Mouse (Mus musculus): ENCODE measurements at regions not wholly inside any gene's neighbourhood (a gene's known extent, or its start where the extent isn't known, plus 50 kb on each side); places are given as distances from the start of the nearest gene placed in this dataset.

GRCm38 (mm10) chr14:114965941-114966340, 126.1 kb upstream of the Gpc5 start:
- TF ChIP-seq EP300 (IDR thresholded peaks at IDR 0.05; ENCODE audit: low read depth in 1 of 2, low read length in 2 of 2) (no peak), POLR2A (IDR thresholded peaks at IDR 0.05; ENCODE audit: control insufficient read depth in 1 of 2, insufficient read depth in 1 of 2, low read depth in 1 of 2, low read length in 2 of 2, poor library complexity in 1 of 2) (no peak), ELF1 (IDR thresholded peaks at IDR 0.05; ENCODE audit: low read depth, low read length) (no peak), TBP (IDR thresholded peaks at IDR 0.05; ENCODE audit: low read depth, low read length) (no peak), MYC (IDR thresholded peaks at IDR 0.05; ENCODE audit: low read depth, low read length) (no peak), CTCF (IDR thresholded peaks at IDR 0.05 in 2 of 3, conservative IDR thresholded peaks at IDR 0.05 in 1 of 3; ENCODE audit: control insufficient read depth in 1 of 3, insufficient read depth in 1 of 3, low read depth in 2 of 3, low read length in 3 of 3, poor library complexity in 1 of 3, severe bottlenecking in 1 of 3) (no peak), TAL1 (IDR thresholded peaks at IDR 0.05; ENCODE audit: low read length) (no peak), ETS1 (IDR thresholded peaks at IDR 0.05; ENCODE audit: low read depth, low read length) (no peak), HCFC1 (IDR thresholded peaks at IDR 0.05; ENCODE audit: low read depth, low read length) (no peak), RCOR1 (IDR thresholded peaks at IDR 0.05; ENCODE audit: low read depth, low read length) (no peak), ZKSCAN1 (IDR thresholded peaks at IDR 0.05; ENCODE audit: low read depth, low read length) (no peak), ZNF384 (IDR thresholded peaks at IDR 0.05; ENCODE audit: low read depth, low read length) (no peak), GATA1 (IDR thresholded peaks at IDR 0.05; ENCODE audit: low read depth, low read length) (no peak), BHLHE40 (IDR thresholded peaks at IDR 0.05; ENCODE audit: borderline replicate concordance, low read depth, low read length) (no peak)
